Mouse (Mus musculus) heart, embryonic 12.5 days (tissue): ENCODE measurements around the gene Gpr12. TPM values are rescaled to one million over a fixed set of nuclear protein-coding genes. Genes with fewer than 3 reads are reported as not detected.

Source experiments
- ATAC-seq: fragments of 200-750 bp; cut with Nextera tagmentation; 2 replicates; pipeline ENCODE4 v1.8.0; 2017; ENCODE audit warnings: moderate TSS enrichment, moderate library complexity; ENCODE audit not compliant: insufficient number of reproducible peaks, low FRiP score
- H3K27ac ChIP-seq: fragments of 300-500 bp; sonication (generic); 2 replicates; pipeline ENCODE4 v1.5.1; 2016; ENCODE audit warnings: mild to moderate bottlenecking, moderate library complexity; ENCODE audit not compliant: poor library complexity, severe bottlenecking
- H3K27me3 ChIP-seq: fragments of 300-500 bp; sonication (generic); replicated peaks from 2 replicates; pipeline ENCODE4 v1.6.1; 2016; ENCODE audit warnings: mild to moderate bottlenecking, moderate library complexity
- H3K36me3 ChIP-seq: fragments of 300-500 bp; sonication (generic); 2 replicates; pipeline ENCODE4 v1.6.1; 2016; ENCODE audit warnings: mild to moderate bottlenecking, moderate library complexity
- H3K4me1 ChIP-seq: fragments of 300-500 bp; sonication (generic); replicated peaks from 2 replicates; pipeline ENCODE4 v1.6.1; 2016; ENCODE audit warnings: mild to moderate bottlenecking
- H3K4me2 ChIP-seq: fragments of 300-500 bp; sonication (generic); 2 replicates; pipeline ENCODE4 v1.6.1; 2016; ENCODE audit warnings: mild to moderate bottlenecking, moderate library complexity
- H3K4me3 ChIP-seq: fragments of 300-500 bp; sonication (generic); 2 replicates; pipeline ENCODE4 v1.5.1; 2016; ENCODE audit warnings: mild to moderate bottlenecking
- H3K9ac ChIP-seq: fragments of 300-500 bp; sonication (generic); 2 replicates; pipeline ENCODE4 v1.6.1; 2016; ENCODE audit warnings: mild to moderate bottlenecking, moderate library complexity
- H3K9me3 ChIP-seq: fragments of 300-500 bp; sonication (generic); replicated peaks from 2 replicates; pipeline ENCODE4 v1.6.1; 2016; ENCODE audit warnings: mild to moderate bottlenecking, moderate library complexity
- WGBS: fragments of 180-500 bp; shearing (Covaris S2); methylation state at CpG from one replicate; pipeline ENCODE4 v1.1.7; 2016; 5-methylcytosine and 5-hydroxymethylcytosine counted together
- polyA plus RNA-seq: library from polyadenylated mRNA; unstranded; fragments of >200 nt; fragmentation: Nextera tagmentation; extraction: Ambion mirVana; gene quantifications from 2 replicates; pipeline ENCODE4 v1.2.1, GENCODE M21; 2016

The Gpr12 gene
- polyA plus RNA-seq: not detected in 2 replicates

DNA sequence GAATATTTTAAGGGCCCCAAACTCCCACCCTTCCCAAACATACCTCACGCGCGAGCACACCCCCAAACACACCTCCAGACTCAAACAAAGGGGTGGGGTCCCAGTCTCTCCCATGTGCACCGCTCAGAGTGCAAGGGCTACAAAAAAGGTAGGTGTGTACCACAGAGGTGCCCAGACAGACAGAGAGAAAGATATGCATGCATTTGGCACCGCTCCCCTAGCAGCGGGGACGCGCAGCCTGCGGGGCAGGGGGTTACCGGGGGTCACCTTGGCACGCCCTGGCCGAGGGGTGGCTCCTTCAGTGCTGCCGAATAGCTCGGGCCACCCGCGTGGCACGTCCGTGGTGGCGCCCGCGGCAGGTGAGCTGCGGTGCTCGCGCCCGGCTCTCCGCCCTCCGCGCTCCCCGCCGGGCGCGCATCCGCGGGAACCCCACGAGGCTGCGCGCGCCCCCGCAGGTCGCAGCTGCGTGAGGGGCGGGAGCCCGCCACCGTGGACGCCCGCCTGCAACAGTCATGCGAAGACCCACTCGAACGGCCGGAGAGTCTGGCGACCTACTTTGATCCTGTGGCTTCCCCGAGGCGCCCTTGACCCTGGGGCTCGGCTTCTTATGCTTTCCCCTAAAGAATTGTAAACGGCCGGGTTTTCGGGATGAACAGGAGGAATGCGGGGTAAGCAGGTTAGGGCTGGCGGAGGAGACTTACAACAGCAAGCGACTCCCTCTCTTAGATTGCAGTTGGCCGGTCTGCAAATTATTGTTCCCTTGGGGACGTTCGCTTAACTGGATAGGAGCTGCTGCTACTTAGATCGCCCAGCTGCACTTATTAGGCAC is at the start of gene Gpr12:
Gene Gpr12 (minus strand): TSS at position 762 of the 829 bp plus-strand sequence.
- H3K9me3 ChIP-seq: no peaks in the 10 kb centered on the region
- H3K4me3 ChIP-seq: peak within 1 kb of the TSS; percentile 52
- 2% methylated on average over 64 of the region's 64 CpGs for WGBS
- ATAC-seq: peak; percentile 22; the same call in 1 of the 2 replicates
- no peak within 1 kb of the TSS for H3K27ac ChIP-seq
- H3K4me1 ChIP-seq: peaks cover 9% of the 10 kb centered on the region
- H3K36me3 ChIP-seq: no peaks in the 10 kb centered on the region
- peak within 1 kb of the TSS; percentile 87 for H3K4me2 ChIP-seq
- H3K27me3 ChIP-seq: peaks cover 74% of the 10 kb centered on the region
- 0 out of 2 replicates have a peak within 1 kb of the TSS, but pooled peaks have one; percentile 9 for H3K9ac ChIP-seq

DNA sequence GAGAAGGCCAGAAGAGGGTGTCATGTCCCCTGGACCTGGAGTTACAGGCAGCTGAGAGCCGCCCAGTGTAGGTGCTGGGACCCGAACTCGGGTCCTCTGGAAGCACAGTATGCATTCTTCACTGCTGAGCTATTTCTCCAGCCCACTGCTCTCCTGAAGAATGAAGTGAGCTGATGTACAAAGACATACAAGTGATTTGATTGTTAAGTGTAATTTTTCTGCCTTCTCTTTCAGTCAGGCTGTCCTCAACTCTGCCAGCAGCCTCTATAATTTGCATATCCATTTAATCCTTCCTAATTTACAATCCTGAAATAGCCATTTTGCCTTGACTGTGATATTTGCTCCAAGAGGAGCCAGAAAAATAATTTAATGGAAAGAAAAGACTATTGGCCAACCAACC is 46.6 kb upstream of the Gpr12 start:
- no peaks in the 10 kb centered on the region for H3K4me1 ChIP-seq
- H3K27me3 ChIP-seq: no peaks in the 10 kb centered on the region
- H3K27ac ChIP-seq: no peak overlapping the region
- no peak overlapping the region for H3K9ac ChIP-seq
- no peak overlapping the region for H3K4me2 ChIP-seq
- H3K9me3 ChIP-seq: no peaks in the 10 kb centered on the region
- H3K4me3 ChIP-seq: no peak overlapping the region
- WGBS: 74% methylated on average over 3 of the region's 3 CpGs
- ATAC-seq: no peak
- no peaks in the 10 kb centered on the region for H3K36me3 ChIP-seq

DNA sequence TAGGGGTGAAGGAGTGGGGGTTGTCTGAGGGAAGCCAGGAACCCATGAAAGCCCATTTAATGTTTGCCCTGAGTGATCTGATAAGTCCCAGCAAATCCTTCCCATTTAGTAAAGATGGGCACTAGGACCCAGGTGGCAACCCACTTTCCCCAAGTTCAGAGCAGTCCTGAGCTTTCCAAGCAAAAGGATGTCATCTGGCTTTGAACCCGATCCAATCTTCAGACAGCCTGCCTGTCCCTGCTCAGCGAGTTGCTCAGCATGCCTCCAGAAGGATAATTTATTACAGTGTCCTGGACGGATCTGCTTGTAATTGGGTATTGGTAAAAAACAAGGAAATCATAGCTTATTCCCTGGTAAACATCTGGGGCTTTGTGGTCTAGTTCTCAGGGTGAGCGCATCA is 45.9 kb upstream of the Gpr12 start:
- no peaks in the 10 kb centered on the region for H3K36me3 ChIP-seq
- WGBS: 39% methylated on average over 4 of the region's 4 CpGs

DNA sequence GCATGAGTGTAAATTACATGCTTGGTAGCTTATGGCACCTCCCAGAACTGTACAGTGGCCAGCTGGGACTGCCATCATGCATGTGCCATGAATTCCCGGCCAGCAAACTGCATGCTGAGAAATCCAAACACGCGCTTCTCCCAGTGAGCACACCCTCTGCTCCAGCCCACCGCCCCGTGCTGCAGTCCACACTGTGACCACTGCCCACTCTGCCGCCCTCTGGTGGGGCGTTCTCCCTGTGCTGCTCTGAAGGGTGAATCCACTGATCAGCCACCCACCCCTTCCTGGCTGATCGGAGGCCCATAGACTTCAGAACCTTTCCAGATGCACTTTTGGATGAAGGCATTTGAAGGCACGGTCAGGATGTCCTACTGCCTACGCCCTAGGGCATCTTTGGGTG is 44.6 kb upstream of the Gpr12 start:
- no peak overlapping the region for H3K9ac ChIP-seq
- no peak for ATAC-seq
- no peak overlapping the region for H3K4me3 ChIP-seq
- no peaks in the 10 kb centered on the region for H3K36me3 ChIP-seq
- H3K4me1 ChIP-seq: no peaks in the 10 kb centered on the region
- H3K9me3 ChIP-seq: no peaks in the 10 kb centered on the region
- H3K27me3 ChIP-seq: no peaks in the 10 kb centered on the region
- 74% methylated on average over 10 of the region's 10 CpGs for WGBS
- no peak overlapping the region for H3K27ac ChIP-seq
- H3K4me2 ChIP-seq: no peak overlapping the region

More for the DNA sequence above, 45.9 kb upstream of the Gpr12 start:
- H3K9ac ChIP-seq: no peak overlapping the region
- no peak for ATAC-seq
- H3K27ac ChIP-seq: no peak overlapping the region
- H3K27me3 ChIP-seq: no peaks in the 10 kb centered on the region
- H3K4me3 ChIP-seq: no peak overlapping the region
- H3K4me2 ChIP-seq: no peak overlapping the region
- H3K9me3 ChIP-seq: no peaks in the 10 kb centered on the region
- H3K4me1 ChIP-seq: no peaks in the 10 kb centered on the region

DNA sequence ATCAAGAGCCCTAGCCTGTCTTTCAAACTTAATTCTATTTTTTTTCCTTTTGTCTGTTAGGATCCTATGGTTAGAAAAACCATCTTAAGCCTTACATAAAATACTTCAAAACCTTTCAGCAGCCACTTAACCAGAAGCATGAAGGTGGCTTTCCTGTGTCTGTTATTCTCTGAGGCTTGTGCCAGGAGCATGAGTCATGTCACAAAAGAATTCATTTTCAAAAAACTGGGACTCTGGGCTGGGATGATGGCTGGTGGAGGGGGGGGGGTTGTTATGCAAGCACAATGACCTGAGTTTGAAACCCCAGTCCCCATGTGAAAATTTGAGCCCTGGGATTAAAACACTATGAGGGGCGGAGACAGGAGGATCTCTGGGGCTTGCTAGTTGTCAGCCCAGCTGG is 43.8 kb upstream of the Gpr12 start:
- H3K9ac ChIP-seq: no peak overlapping the region
- H3K4me2 ChIP-seq: no peak overlapping the region
- no peak for ATAC-seq
- H3K27ac ChIP-seq: no peak overlapping the region
- H3K27me3 ChIP-seq: no peaks in the 10 kb centered on the region
- H3K4me3 ChIP-seq: no peak overlapping the region
- WGBS: 74% methylated on average over 1 of the region's 1 CpGs
- H3K4me1 ChIP-seq: no peaks in the 10 kb centered on the region
- H3K9me3 ChIP-seq: no peaks in the 10 kb centered on the region
- no peaks in the 10 kb centered on the region for H3K36me3 ChIP-seq

DNA sequence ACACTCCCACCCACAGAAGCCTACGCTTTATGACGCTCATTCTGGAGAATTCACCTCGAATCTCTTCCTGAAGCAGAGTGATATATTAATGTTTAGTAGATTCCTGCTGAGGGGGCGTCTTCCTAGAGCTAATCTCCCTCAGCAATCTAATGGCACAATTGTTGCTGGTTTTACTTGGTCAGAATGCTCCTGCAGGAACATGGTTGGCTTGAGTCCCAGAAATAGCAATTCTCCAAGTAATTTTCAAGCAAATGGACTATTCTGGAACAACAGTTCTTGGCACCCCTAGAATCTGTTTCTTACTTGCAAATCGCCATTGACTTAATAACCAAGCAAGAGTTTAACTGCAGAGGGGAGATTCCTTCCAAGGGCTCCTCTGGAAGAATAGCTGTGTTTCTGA is 42.9 kb upstream of the Gpr12 start:
- Histone ChIP-seq H3K36me3 (no peaks in the 10 kb centered on the region), H3K4me1 (no peaks in the 10 kb centered on the region), H3K9ac (no peak overlapping the region), H3K27me3 (no peaks in the 10 kb centered on the region), H3K9me3 (no peaks in the 10 kb centered on the region), H3K27ac (no peak overlapping the region), H3K4me3 (no peak overlapping the region), H3K4me2 (no peak overlapping the region)
- ATAC-seq: no peak
- 60% methylated on average over 5 of the region's 5 CpGs for WGBS

DNA sequence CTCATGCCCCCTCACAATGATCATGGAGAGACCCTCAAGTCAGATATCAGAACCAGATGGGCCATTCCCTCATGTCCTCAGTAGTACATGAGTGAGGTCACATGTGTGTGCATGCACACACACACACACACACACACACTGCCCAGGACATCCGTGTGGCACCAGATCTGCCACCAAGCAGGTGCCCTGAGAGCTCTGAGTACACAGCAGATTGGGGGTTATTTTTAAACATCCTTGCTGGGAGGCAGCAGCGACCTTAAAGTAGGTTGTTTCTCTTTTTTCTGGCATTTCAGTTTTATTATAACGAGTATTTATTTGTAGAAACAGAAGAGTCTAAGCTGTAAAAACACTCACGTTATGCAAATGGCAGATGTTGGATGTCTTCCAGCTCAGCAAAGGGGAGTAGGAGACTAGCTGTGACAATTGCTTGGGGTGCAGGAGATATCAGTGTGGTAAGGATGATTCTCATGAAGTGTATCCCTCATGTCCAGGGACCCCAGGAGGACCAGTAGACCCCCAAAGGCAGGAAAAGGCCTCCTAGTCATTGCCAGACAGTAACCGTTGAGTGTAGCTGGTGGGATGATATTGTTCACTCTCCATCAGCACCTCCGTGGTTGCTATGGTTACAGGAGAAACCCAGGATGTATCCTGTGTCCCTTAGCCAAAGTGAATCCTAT is 40.7 kb upstream of the Gpr12 start:
- 66% methylated on average over 6 of the region's 6 CpGs for WGBS

DNA sequence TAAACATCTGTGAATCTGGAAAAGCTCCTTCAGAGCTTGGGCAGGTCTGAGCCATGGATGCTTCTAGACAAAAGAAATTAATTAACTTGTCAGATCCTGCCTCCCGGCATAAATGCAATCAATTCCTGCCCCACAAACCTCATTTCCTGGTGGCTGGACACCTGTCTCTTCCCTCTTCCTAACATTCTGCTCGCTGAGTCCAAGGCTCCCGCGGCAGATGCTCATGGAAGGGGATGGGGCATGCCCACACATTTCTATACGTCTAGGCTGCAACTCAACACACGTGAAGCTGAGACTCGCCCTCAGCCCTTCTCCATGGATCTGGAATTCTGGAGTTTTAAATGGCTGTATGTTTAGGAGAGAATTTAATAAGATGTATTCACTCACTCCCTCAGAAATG is 26.8 kb upstream of the Gpr12 start:
- H3K4me1 ChIP-seq: no peaks in the 10 kb centered on the region; the same call in 1 of the 2 replicates
- no peaks in the 10 kb centered on the region for H3K36me3 ChIP-seq
- H3K4me3 ChIP-seq: no peak overlapping the region
- no peak for ATAC-seq
- H3K9ac ChIP-seq: no peak overlapping the region
- H3K9me3 ChIP-seq: peaks cover 10% of the 10 kb centered on the region; the same call in 1 of the 2 replicates
- H3K27ac ChIP-seq: no peak overlapping the region
- H3K27me3 ChIP-seq: no peaks in the 10 kb centered on the region
- WGBS: 76% methylated on average over 7 of the region's 7 CpGs
- no peak overlapping the region for H3K4me2 ChIP-seq

More for the DNA sequence above, 40.7 kb upstream of the Gpr12 start:
- no peaks in the 10 kb centered on the region for H3K27me3 ChIP-seq
- no peak overlapping the region for H3K9ac ChIP-seq
- H3K27ac ChIP-seq: no peak overlapping the region
- no peak for ATAC-seq
- H3K4me1 ChIP-seq: no peaks in the 10 kb centered on the region
- no peaks in the 10 kb centered on the region for H3K36me3 ChIP-seq
- no peaks in the 10 kb centered on the region for H3K9me3 ChIP-seq
- no peak overlapping the region for H3K4me2 ChIP-seq
- H3K4me3 ChIP-seq: no peak overlapping the region

DNA sequence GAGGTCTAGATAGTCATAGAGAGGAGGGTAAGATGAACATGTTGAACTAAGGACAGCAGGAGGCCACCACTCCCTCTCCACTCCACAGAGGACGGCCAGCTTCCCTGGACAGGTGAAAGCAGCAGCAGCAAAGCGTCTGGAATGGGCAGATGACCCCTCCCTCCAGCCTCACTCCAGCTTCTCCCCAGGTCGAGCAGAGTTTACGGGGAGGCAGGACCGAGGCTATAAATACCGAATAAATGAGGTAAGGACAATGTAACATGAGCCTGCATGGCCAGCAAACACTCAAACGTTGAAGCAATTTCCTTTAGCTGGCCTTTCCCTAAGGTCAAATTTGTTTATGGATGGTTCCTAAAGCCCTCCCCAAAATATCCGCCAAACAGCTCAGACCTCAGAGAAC is 26.0 kb upstream of the Gpr12 start:
- Histone ChIP-seq H3K9me3 (peaks cover 10% of the 10 kb centered on the region; the same call in 1 of the 2 replicates), H3K36me3 (no peaks in the 10 kb centered on the region), H3K27me3 (no peaks in the 10 kb centered on the region), H3K9ac (no peak overlapping the region), H3K4me1 (no peaks in the 10 kb centered on the region; the same call in 1 of the 2 replicates), H3K27ac (no peak overlapping the region), H3K4me2 (no peak overlapping the region), H3K4me3 (no peak overlapping the region)
- WGBS: 26% methylated on average over 8 of the region's 8 CpGs
- no peak for ATAC-seq

DNA sequence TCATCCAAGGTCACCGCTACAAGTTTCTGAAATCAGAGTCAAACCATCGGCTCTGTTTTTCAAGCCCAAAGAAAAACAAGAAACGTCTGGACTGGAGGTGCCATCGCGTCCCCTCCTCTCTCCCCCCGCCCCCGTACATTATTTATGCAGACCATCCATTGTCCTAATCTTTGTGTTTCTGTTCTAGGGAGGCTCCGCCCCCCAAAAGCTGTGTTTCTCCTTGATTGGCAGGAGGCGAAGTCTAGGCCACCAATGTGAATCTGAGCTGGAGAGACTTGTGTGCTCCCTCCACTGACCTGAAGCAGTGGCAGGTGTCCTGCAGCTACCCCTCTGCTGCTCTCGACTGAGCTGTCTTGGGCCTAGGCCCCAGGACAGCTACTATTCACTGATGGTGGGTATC is 24.6 kb upstream of the Gpr12 start:
- no peak overlapping the region for H3K27ac ChIP-seq
- H3K4me2 ChIP-seq: no peak overlapping the region
- H3K9ac ChIP-seq: no peak overlapping the region
- WGBS: 62% methylated on average over 10 of the region's 10 CpGs
- no peaks in the 10 kb centered on the region for H3K36me3 ChIP-seq
- H3K4me1 ChIP-seq: no peaks in the 10 kb centered on the region; the same call in 1 of the 2 replicates
- H3K4me3 ChIP-seq: no peak overlapping the region
- no peaks in the 10 kb centered on the region for H3K27me3 ChIP-seq
- no peak for ATAC-seq
- peaks cover 4% of the 10 kb centered on the region; the same call in 1 of the 2 replicates for H3K9me3 ChIP-seq

DNA sequence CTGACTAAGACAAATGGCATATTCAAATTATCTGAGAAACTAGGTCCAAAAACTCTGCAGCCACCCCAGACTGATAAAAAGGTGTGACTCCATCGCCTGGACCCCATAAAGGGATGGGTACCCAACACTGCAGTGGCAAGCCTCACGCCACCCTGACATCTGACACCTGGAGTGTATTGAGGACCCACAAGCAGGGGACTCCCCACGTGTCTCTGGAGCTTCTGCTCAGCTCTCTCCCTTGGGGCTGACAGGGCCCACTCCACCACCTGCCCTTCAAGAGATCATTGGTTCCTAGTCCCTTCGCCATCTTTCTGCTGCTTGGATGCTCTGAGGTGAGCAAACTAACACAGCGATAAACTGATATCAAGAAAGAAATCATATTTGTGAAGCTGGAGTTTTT is 22.8 kb upstream of the Gpr12 start:
- H3K4me1 ChIP-seq: no peaks in the 10 kb centered on the region; the same call in 1 of the 2 replicates
- H3K4me2 ChIP-seq: no peak overlapping the region
- no peaks in the 10 kb centered on the region for H3K9me3 ChIP-seq
- WGBS: 56% methylated on average over 5 of the region's 5 CpGs
- no peak overlapping the region for H3K27ac ChIP-seq
- H3K36me3 ChIP-seq: no peaks in the 10 kb centered on the region
- H3K27me3 ChIP-seq: no peaks in the 10 kb centered on the region
- H3K9ac ChIP-seq: no peak overlapping the region
- H3K4me3 ChIP-seq: no peak overlapping the region
- no peak for ATAC-seq
